Mouse (Mus musculus) liver, postnatal 0 days (tissue): ENCODE measurements around the gene Gk.

Experiments used
- CTCF ChIP-seq: sonication (generic); IDR thresholded peaks from 2 replicates; pipeline ENCODE4 v1.5.1; 2016; ENCODE audit warnings: antibody characterized with exemption, low read depth
- EP300 ChIP-seq: IDR thresholded peaks from 2 replicates; pipeline ENCODE4 v1.6.1; 2016; ENCODE audit warnings: antibody characterized with exemption, low read depth, mild to moderate bottlenecking

DNA sequence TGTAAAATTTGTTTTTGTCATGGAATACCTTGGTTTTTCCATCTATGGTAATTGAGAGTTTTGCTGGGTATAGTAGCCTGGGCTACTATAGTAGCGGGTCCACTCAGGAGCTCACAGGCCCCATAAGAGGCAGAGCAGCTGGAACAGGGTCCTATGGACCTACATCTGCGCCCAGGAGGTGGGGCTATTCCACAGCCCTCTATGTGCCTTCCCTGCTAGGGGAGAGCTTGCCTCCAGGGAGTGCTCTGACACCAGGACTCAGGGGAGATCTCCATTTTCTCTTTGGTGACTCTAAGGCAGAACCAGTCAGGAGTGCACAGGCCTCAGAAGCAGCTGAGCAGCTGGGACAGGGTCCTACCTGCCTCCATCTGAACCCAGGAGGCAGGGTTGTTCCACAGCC is 92.9 kb downstream of the Gk start:
- TF ChIP-seq CTCF (peak; percentile 27; the same call in 1 of the 2 replicates), EP300 (no peak)
